Mouse (Mus musculus) hindlimb bud, embryonic 11.5 days (tissue): ENCODE measurements around the gene 2310034G01Rik.

ENCODE experiments used
- DNase-seq: peaks from one replicate; pipeline ENCODE4 v3.0.0-alpha.2; 2012; ENCODE audit warnings: low read depth, low spot score; ENCODE audit errors: extremely low spot score

Gene 2310034G01Rik

GRCm38 (mm10) chr19:46329031-46329641 lies 21.0 kb downstream of the 2310034G01Rik start:
- DNase-seq, result no peak

GRCm38 (mm10) chr19:46328081-46329030 lies 21.7 kb downstream of the 2310034G01Rik start, which contains the start of gene Fbxl15:
Fbxl15 (plus strand) TSS chr19:46328184.
- peak; percentile 94 for DNase-seq

DNA sequence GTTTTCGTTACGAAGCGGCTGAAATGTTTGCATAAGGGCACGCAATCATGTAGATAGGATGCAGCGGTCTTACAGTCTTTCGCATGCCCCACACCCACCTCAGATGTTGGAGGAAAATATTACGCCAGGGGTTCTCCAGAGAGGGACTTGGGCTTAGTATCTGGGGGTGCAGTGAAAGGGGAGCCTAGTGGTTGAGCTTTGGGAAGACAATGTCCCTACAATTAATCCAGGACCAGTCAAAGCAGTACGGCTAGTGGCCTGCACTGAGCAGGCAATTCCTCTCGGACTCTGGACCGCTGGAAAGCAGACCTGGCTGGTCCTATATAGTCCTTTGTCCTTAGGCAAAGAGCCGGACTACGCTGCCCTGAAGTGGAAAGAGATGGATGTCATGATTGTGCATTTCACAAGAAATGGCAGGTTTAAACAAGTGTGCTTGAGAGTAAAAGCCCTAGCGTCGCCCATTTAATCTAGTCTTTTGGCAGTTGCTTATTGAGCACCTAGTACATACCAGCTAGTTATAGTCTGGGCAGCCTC lies 22.5 kb downstream of the 2310034G01Rik start:
- DNase-seq, result no peak

DNA sequence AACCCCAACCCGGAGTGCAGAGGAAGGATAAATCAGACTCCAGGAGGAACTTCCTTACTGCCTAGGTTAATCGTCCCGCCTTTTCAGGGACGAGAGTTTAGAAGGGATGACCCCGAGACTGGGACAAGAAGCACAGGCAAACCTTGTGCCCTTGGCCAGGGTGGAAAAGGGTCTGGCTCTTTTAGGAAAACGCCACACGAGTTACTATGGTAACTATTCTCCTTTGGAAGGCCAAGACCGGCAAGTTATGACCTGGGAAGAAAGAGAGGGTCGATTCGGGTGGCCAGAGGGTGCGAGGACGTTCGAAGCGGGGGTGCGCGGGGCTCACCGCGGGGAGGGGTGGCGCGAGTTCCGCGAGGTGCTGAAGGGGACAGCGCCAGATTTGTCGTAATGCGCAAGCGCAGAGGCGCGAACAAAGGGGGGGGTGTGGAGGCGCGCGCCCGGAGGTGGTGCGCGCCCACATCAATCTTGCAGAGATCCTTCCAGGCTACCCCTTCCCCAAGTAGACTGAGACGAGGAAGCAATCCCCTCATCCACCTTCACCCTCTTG lies 23.3 kb downstream of the 2310034G01Rik start, which contains the start of gene Psd:
Psd (minus strand) TSS at position 401 of the 550 bp plus-strand sequence.
- DNase-seq, result no peak

GRCm38 (mm10) chr19:46326019-46326755 lies 23.9 kb downstream of the 2310034G01Rik start:
- no peak for DNase-seq

- DNase-seq, result no peak
Measured at GRCm38 (mm10) chr19:46324918-46325317, 25.2 kb downstream of the 2310034G01Rik start.

DNA sequence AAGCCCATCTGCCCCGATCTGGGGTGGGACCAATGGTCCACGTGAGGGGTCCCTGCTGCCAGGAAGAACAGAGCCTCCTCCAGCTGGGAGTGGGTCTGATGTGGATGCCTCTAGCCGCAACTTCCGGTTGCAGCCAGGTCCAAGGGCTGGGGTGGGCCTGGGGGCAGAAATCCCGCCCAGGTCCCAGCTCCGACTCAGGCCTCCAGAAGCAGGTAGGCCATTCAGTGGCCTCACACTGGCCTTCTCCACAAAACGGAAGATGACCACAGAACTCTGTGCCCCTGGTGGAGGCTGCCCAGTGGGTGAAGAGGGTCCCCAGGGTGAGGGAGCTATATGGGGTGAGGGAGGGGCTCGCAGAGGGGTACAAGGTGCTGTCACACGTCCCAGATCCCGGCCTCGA lies 25.7 kb downstream of the 2310034G01Rik start:
- no peak for DNase-seq

DNA sequence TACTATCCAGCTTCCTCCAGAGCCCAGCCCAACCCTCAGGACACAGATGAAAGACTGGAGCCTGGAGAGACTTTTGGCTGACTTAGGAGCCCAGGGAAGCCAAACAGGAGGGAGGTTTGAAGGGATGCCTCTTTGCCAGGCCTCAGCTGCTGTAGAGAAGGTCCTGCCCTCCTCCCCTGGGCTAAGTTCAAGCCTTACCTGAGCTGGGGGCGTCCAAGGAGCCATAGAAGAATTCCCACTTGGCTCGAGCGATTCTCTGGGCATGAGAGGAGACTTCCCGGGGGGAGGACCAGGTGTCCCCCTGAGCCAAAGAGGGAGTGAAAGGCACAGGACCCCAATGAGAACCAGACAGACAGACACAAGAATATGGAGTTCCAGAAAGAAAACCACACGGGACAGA lies 26.4 kb downstream of the 2310034G01Rik start:
- no peak for DNase-seq

DNA sequence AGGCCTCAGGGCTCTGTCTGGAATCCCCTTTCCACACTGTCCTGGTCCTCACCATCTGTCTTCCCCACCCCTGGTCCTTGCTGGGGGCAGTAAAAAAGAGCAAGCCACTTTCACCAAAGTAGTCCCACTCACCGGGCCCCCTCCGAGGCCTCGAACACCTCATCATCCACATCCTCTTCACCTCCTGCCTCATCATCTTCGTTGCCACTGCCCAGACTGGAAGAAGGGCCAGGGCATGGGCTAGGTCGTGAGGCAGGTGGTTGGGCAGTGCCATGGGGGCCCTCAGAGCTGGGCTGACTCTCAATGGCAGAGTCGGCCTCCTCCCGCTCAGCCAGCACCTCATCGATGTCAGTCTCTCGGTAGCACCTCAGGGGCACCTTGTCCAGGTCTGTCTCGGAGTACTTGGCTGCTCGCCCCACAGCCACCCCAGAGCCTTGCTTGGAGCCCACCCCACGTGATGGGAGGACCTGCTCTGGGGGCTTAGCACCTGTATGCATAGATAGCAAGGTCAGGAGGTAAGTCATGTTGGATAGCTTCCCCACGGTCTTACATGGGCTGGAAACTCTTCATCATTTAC lies 27.0 kb downstream of the 2310034G01Rik start:
- no peak for DNase-seq

DNA sequence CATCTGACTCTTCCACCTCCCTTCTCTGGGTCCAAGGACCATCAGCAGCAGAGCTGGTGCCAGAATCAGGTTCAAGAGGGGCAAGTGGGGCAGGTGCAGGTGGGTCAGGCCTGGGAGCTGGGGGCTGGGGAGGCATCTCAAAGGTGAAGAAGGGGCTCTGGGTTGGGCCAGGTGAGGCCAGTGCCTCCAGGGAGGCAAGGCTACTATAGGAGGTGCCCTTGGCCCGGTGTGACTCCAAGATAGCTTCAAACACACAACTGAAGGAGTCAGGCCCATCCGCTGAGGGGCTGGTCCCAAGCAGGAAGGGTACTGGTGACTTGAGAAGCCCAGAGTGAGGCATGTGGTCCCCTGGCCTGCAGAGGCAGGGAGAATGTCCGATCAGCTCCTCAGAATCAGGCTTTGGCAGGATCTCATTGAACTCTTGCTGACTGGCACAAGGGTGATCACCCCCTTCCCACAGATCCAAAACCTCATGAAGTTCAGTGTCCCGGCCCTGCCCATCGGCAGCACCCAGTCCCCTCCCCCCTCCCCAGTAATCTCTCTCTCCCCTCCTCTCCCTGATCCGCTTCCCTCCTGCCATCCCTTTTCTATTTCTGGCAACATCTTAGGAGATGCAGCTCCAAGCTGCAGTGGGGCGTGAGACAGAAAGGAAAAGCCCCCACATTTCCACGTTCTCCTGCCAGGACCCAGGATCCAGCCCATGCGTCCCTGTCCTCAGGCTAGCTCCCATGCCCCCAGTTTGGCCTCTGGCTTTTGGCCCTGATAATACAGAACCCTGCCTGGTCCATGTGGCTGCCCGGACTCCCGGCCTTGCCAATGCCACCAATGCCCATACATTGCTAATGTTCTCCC lies 27.7 kb downstream of the 2310034G01Rik start:
- no peak for DNase-seq

- no peak for DNase-seq
Measured at GRCm38 (mm10) chr19:46321101-46321943, 28.8 kb downstream of the 2310034G01Rik start.

GRCm38 (mm10) chr19:46320076-46320785 lies 29.9 kb downstream of the 2310034G01Rik start:
- DNase-seq, result no peak

- no peak for DNase-seq
Measured at GRCm38 (mm10) chr19:46318586-46319378, 31.3 kb downstream of the 2310034G01Rik start.

- no peak for DNase-seq
Measured at GRCm38 (mm10) chr19:46318031-46318471, 32.1 kb downstream of the 2310034G01Rik start.

- no peak for DNase-seq
Measured at GRCm38 (mm10) chr19:46317546-46317885, 32.6 kb downstream of the 2310034G01Rik start.

DNA sequence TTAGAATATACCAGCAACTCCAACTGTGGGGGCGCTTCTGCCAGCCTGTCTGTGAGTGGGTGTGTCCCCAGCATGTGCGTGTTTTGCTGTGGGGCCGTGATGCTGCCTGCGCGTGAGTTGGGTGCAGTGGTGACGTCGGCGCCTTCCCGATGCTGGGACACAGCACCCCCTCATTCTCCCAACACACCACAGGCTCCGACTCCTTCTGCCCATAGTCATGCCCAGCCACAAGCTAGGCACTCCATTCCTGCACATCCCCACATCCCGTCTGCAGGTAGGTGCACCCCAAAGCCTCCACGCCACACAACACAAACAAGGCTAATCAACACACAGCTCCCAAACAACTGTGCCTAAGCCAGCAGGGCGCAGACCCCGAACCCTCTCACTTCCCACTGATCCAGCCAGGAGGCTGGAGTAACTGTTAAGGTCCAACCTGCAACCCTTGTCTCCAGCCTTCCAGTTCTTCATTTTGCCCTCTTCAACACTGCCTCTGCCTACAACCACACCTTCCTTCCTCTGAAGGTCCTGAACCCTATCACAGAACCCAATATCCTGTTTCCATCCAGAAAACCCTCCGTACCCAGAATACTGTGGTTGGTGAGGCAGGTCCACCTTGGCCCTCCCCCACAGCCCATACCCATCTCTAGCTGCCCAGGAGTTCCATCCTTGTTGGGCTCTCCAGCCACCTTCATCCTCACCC lies 33.1 kb downstream of the 2310034G01Rik start:
- no peak for DNase-seq
